Mouse (Mus musculus) left cerebral cortex, postnatal 36 days (tissue): ENCODE measurements around the gene Gm527. TPM values are rescaled to one million over a fixed set of nuclear protein-coding genes. Genes with fewer than 3 reads are reported as not detected.

Source experiments
- DNase-seq, 2 experiments: peaks; one replicate each; pipeline ENCODE4 v3.0.0; 2021 to 2022; ENCODE audit warnings: low spot score in 2 of 2, mixed read lengths in 1 of 2
- intact Hi-C: fragments of 180-260 bp; cut with DNase I; formaldehyde crosslinking; loops from one replicate; pipeline ENCODE4 v1.15.1; 2025
- total RNA-seq, 2 experiments: library from RNA; stranded (reverse); gene quantifications; 2 replicates each; pipeline ENCODE4 v1.2.3; 2021

Gm527 gene
- total RNA-seq = 10 to 100 TPM; 13.7 to 16.5 TPM

GRCm38 (mm10) chr12:64917578-64918471 lies at the start of gene Gm527:
Gene Gm527, plus strand, starts transcription at chr12:64917906.
- intact Hi-C loops = loop anchor here (5.0 kb wide), 1 partner anchor 49 kb away; the partner anchor contains the start of genes Klhl28 and Togaram1
- DNase-seq = peak; percentile 91 to 95

GRCm38 (mm10) chr12:64871103-64871502 lies 46.6 kb upstream of the Gm527 start:
- no peak for DNase-seq
- intact Hi-C loops = no loop called here

DNA sequence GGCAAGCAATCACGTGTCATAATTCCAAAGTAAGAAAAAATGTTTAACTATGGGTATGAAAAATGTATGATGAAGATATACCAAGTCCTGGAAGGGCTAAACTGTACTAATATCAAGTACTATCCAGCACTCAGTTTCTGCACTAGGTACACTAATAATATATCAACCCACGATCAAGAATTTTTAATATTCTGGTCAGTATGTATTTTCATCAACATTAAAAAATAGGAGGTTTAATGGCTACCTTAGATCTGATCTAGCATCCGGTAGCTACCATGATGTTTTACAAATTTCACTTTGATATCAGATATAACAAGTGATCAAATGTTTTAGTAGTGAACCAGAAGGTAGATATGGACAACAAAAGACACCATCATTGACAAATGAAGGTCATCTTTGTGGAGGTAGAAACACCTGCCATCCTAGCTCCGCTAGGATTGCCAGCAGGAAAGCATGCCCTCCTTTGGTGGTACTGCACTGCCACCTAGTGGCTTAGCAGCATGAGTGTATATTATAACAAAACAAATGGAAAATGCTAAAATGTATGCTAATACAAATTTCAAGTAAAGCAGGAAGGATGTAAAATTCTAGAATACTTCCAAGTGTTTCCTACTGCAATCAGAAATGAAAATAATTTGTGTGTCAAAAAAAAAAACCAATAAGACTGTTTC lies 20.5 kb upstream of the Gm527 start:
- peak in 1 of 2 experiments; percentile 39 for DNase-seq
- intact Hi-C loops = no loop called here

GRCm38 (mm10) chr12:64902506-64902905 lies 15.2 kb upstream of the Gm527 start:
- intact Hi-C loops = no loop called here
- DNase-seq = no peak

DNA sequence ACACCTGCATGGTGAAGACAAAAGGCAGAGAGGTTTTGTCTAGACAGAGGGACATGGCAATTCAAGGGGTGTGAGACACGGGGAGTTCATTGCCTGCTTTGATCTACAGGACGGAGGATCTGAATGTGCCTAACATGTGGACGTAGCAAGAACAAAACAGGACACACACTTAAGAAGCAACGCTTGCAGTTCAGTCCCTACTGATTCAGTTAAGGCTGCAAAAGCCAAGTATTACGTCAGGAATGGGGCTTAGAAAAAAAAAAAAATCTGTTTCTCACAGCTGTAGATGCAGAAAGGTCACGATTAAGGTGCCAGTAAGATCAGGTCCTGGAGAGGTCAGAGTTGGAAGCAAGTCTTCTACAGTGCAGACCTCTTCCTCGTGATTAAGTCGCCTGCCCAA lies 14.5 kb upstream of the Gm527 start:
- intact Hi-C loops = no loop called here
- DNase-seq = no peak

GRCm38 (mm10) chr12:64912996-64913395 lies 4.7 kb upstream of the Gm527 start:
- peak in 1 of 2 experiments; percentile 17 for DNase-seq
- intact Hi-C loops = no loop called here

DNA sequence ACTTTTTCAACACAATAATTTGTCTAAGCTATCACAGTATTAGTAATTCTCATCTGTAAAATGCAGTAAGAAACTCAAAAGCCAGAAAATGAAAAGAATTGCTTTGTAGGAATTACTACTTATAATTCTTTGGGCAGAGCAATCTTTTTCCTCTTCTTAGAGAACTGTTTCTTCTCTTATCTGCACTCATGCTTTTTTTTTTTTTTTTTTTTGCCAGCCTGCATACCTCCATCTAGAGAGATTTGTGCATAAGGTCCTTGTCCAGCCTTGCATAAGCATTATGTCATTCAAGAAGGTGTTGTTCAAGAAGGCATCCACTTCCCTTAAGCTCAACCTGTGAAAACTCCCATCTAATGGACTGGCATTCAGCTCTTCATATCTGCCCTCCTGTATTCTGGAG lies 971 bp upstream of the Gm527 start:
- intact Hi-C loops = loop anchor here (5.0 kb wide), 1 partner anchor 51 kb away; the partner anchor contains the start of genes Klhl28 and Togaram1
- DNase-seq = no peak

DNA sequence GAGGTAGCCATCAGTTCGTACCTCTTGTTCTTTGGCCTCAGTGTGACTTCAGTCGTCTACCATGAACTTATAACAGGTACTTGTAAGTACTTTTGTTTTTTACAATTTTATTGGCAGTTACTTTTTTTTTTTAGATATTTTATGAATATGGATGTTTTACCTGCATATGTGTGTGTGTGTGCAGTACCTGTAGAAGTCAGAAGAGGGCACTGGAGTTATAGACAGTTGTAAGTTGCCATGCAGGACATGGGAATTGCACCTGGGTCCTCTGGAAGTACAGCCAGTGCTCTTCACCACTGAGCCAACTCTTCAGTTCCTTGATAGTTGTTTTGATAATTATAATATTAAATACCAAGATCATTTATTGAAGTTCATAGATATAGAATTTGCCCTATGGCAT lies 19.8 kb downstream of the Gm527 start:
- intact Hi-C loops = no loop called here
- DNase-seq = no peak

DNA sequence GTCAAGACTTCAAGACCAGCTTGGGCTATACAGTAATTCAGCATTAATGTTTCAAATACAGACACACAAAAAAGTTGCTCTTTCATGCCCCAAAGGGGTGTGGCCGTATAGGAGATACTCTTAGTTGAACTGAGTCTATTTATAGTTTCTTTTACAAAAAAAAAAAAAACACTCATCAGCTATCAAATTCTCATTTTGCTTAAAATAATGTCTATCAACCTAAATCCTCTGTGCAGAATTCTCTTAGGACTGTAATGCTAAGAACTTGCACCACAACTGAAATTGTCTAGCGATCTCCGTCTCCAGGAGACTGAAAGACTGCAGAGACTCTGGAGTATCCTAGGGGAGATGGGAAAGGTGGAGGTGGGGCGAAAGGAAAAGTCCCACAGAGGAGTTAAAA lies 46.9 kb downstream of the Gm527 start:
- intact Hi-C loops = no loop called here

DNA sequence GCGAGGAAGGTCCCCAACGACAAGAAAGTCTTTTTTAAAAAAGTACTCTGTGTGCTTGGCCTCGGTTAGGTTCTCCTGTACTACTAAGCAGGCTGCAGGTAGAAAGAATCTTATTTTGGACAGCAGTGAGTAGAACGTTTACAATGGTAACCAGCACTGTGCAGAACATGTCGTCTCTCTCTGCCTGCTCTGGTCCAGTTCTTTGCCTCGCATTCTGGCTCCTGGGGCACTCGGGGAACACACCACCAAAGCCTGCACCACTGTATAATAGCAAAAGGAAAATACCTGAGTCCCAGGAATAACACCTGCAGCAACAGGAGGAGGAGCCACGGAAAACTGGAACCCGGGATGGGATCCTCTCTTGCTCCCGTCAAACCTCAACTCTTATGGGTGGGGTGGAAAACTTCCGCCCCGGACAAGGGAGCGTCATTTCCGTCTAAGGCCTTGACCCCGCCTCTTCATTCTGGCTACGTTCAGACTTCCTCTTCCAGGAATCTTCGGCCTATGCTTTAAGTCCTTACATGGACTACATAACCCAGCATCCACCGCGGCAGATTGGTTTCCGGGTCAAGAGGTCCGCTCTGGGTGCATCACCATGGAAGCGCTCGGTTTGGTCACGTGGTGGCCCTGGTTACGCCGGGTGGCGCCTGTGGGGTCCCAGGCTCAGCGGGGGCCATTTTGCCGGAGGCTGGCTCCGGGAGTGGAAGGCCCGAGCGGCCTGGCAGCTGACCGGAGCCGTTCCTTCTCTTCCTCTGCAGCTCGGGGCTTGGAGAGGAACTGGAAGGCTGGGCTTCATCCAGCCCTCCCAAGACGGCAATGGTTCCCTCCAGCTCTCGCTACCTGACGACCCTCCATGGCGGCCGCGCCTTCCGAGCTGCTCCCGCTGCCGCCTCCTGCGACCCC lies 47.7 kb downstream of the Gm527 start, which contains the start of the genes Klhl28 and Togaram1:
TSS of gene Klhl28 (minus strand) at position 411 of the 903 bp plus-strand sequence.
TSS of gene Togaram1 (plus strand) at position 681 of the 903 bp plus-strand sequence.
- DNase-seq = peak; percentile 99 to 100
- intact Hi-C loops = loop anchor here (5.0 kb wide), 1 partner anchor 48 kb away; the partner anchor contains the start of gene Gm527

More for the DNA sequence above, 46.9 kb downstream of the Gm527 start:
- no peak for DNase-seq

DNA sequence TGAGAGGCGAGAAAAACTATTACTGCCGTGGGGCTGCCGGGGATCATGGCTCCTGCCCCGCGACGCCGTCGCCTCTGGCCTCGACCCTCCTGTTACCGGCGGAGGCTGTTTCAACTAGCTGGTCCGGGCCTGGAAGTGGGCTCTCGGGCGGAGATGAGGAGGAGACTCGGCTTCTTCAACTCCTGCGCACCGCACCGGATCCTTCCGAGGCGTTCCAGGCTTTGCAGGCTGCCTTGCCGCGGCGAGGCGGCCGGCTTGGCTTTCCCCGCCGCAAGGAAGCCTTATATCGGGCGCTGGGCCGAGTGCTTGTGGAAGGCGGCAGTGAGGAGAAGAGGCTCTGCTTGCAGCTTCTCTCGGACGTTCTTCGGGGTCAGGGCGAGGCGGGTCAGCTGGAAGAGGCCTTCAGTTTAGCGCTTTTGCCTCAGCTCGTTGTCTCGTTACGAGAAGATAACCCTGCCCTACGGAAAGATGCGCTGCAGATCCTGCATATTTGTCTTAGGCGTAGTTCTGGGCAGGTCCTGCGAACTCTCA lies 48.5 kb downstream of the Gm527 start:
- DNase-seq = peak; percentile 54 to 55
- intact Hi-C loops = loop anchor here (5.0 kb wide), 1 partner anchor 49 kb away; the partner anchor contains the start of gene Gm527

DNA sequence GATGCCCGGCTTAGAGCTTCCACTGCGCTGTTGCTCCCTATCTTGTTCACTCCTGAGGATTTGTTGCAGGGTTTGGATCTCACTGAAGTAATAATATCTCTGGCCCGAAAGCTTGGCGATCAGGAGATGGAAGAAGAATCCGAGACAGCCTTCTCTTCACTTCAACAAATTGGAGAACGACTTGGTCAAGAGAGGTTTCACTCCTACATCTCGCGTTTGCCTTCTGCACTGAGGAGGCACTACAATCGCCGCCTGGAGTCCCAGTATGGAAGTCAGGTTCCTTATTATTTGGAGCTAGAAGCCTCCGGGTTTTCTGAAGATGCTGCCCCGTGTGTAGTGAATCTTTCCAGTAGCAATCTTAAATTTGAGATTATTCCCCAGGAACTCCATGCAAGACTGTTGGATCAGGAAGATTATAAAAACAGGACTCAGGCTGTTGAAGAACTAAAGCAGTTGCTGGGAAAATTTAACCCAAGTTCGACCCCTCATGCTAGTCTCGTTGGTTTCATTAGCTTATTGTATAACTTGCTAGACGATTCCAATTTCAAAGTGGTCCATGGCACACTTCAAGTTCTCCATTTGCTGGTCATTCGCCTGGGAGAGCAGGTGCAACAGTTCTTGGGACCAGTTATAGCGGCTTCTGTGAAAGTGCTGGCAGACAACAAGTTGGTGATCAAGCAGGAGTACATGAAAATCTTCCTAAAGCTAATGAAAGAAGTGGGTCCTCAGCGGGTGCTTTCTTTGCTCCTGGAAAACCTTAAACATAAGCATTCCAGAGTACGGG lies 49.1 kb downstream of the Gm527 start:
- intact Hi-C loops = loop anchor here (5.0 kb wide), 1 partner anchor 50 kb away; the partner anchor contains the start of gene Gm527
- DNase-seq = no peak

DNA sequence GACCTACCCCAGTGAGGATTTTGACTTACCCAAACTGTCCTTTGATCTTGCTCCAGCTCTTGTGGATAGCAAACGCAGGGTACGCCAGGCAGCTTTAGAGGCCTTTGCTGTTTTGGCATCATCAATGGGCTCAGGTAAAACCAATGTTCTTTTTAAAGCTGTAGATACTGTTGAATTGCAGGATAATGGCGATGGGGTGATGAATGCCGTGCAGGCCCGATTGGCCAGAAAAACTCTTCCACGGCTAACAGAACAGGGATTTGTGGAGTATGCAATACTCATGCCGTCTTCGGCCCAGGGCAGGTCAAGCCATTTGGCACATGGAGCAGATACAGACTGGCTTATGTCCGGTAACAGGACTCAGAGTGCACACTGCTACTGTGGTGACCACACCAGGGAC lies 49.8 kb downstream of the Gm527 start:
- DNase-seq = peak in 1 of 2 experiments; percentile 14

GRCm38 (mm10) chr12:64968067-64968466 lies 50.4 kb downstream of the Gm527 start:
- intact Hi-C loops = loop anchor here (5.0 kb wide), 1 partner anchor 51 kb away; the partner anchor contains the start of gene Gm527
- no peak for DNase-seq

More for the DNA sequence above, 49.8 kb downstream of the Gm527 start:
- intact Hi-C loops = loop anchor here (5.0 kb wide), 1 partner anchor 50 kb away; the partner anchor contains the start of gene Gm527

DNA sequence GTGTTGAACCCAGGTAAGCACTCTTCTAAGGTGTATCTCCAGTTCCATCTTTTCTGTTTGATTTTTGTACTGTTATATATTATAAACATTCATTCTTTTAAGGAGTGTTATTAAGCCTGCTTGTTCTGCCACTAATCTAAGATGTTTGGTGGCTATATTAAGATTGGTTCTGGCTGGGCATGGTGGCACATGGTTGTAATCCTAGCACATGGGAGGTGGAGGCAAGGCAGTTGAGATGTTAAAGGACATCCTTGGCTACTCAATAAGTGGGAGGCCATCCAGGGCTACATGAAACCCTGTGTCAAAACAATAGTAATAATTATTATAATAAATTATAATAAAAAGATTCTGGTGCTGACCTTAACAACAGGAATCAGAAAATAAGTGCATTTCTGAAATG lies 53.7 kb downstream of the Gm527 start:
- intact Hi-C loops = no loop called here
- no peak for DNase-seq

GRCm38 (mm10) chr12:64972063-64972462 lies 54.4 kb downstream of the Gm527 start:
- intact Hi-C loops = no loop called here

More at GRCm38 (mm10) chr12:64972063-64972462, 54.4 kb downstream of the Gm527 start:
- DNase-seq = no peak
